Mouse (Mus musculus) liver, embryonic 15.5 days (tissue): ENCODE measurements around the gene Gm40193. TPM values are rescaled to one million over a fixed set of nuclear protein-coding genes. Genes with fewer than 3 reads are reported as not detected.
"Not testable (repeated sequence)": the region's sequence is repeated elsewhere in the genome, so short reads cannot be mapped to it uniquely, and the experiment has no call there.

Experiments used
- ATAC-seq: fragments of 200-750 bp; cut with Nextera tagmentation; 2 replicates; pipeline ENCODE4 v1.8.0; 2017; ENCODE audit warnings: moderate number of reproducible peaks, mild to moderate bottlenecking, moderate library complexity; ENCODE audit not compliant: insufficient read depth
- H3K27ac ChIP-seq: fragments of 300-500 bp; sonication (generic); replicated peaks from 2 replicates; pipeline ENCODE4 v1.5.1; 2015; ENCODE audit warnings: mild to moderate bottlenecking, inconsistent platforms
- H3K27me3 ChIP-seq: fragments of 300-500 bp; sonication (generic); 2 replicates; pipeline ENCODE4 v1.6.1; 2015; ENCODE audit warnings: mild to moderate bottlenecking, inconsistent platforms
- H3K36me3 ChIP-seq: fragments of 300-500 bp; sonication (generic); replicated peaks from 2 replicates; pipeline ENCODE4 v1.6.1; 2015; ENCODE audit warnings: moderate library complexity, mild to moderate bottlenecking, inconsistent platforms
- H3K4me1 ChIP-seq: fragments of 300-500 bp; sonication (generic); replicated peaks from 2 replicates; pipeline ENCODE4 v1.6.1; 2015; ENCODE audit warnings: inconsistent platforms
- H3K4me2 ChIP-seq: fragments of 300-500 bp; sonication (generic); 2 replicates; pipeline ENCODE4 v1.6.1; 2015; ENCODE audit warnings: moderate library complexity, mild to moderate bottlenecking, inconsistent platforms
- H3K4me3 ChIP-seq: fragments of 300-500 bp; sonication (generic); replicated peaks from 2 replicates; pipeline ENCODE4 v1.5.1; 2015; ENCODE audit warnings: mild to moderate bottlenecking, inconsistent platforms
- H3K9ac ChIP-seq: fragments of 300-500 bp; sonication (generic); 2 replicates; pipeline ENCODE4 v1.6.1; 2015; ENCODE audit warnings: moderate library complexity, mild to moderate bottlenecking, inconsistent platforms
- H3K9me3 ChIP-seq: fragments of 300-500 bp; sonication (generic); replicated peaks from 2 replicates; pipeline ENCODE4 v1.6.1; 2016; ENCODE audit warnings: inconsistent platforms
- WGBS: fragments of 180-500 bp; shearing (Covaris S2); methylation state at CpG from one replicate; pipeline ENCODE4 v1.1.7; 2015; ENCODE audit warnings: mixed read lengths; ENCODE audit not compliant: insufficient replicate concordance; 5-methylcytosine and 5-hydroxymethylcytosine counted together
- polyA plus RNA-seq: library from polyadenylated mRNA; unstranded; fragments of >200 nt; fragmentation: Nextera tagmentation; extraction: Ambion mirVana; gene quantifications from 2 replicates; pipeline ENCODE4 v1.2.1, GENCODE M21; 2015

Gm40193 gene
- polyA plus RNA-seq, 1 experiment from 2014 or later, result not detected

DNA sequence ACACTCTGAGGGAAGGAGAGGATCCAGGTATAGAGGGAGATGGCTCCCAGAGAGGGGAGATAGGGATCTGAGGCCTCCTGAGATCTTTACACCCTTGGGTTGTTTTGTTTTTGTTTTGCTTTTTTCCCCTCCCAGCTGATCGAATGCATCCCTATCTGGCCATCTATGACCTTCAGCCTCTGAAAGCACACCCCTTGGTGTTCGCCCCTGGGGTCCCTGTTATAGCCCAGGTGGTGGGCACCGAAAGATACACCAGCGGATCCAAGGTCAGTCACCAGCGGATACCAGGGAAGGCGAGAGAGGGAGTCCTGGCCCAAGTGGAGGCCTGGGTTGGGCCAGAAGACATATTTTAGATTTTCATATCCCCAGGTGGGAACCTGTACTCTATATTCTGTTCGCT, 8.2 kb upstream of the Gm40193 start:
- 63% methylated on average over 7 of the region's 7 CpGs for WGBS
- peak overlapping the region; percentile 71 for H3K4me2 ChIP-seq
- no peak overlapping the region for H3K27ac ChIP-seq
- H3K4me1 ChIP-seq, result peaks cover 16% of the 10 kb centered on the region
- no peak for ATAC-seq
- no peaks in the 10 kb centered on the region for H3K36me3 ChIP-seq
- no peak overlapping the region for H3K9ac ChIP-seq
- H3K9me3 ChIP-seq, result no peaks in the 10 kb centered on the region
- H3K4me3 ChIP-seq, result peak overlapping the region; percentile 59
- peaks cover 53% of the 10 kb centered on the region for H3K27me3 ChIP-seq

DNA sequence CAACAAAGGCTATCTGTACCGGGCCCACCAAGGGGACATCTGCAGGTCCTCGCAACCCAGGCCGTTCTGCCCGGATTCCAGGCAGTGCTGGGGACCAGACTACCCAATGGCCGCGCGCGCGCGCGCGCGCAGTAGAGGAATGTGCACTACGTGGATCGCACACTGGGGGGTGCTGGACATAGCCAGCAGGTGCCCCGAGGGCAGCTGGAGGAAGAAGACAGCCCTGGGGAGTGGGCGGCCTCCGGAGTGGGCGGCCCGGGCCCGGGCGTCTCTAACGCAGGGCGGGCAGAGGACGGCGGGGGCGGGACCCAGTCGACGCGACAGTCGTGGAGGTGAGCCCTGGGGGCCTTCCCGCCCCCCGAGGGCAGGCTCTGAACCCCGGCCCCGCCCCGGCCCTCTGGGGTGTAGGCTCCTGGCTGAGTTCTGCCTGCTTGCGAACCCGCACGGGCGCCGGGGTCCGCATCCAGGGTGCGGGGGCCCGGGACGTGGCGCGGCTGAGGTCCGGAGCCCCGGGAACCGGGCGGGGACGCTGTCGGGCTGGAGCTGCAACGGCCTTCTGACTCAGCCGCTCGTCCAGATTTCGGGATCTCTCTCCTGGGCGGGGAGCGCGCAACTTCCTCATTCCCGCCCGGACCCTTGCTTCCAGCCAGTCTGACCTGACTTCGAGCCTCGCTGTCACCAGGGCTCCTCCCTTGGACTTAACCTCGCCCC, 7.3 kb upstream of the Gm40193 start, which contains the start of gene Pld2:
Gene Pld2, plus strand, starts transcription at position 188 of the 711 bp plus-strand sequence.
- Histone ChIP-seq H3K27ac (peak within 1 kb of the TSS; percentile 51), H3K36me3 (no peaks in the 10 kb centered on the region), H3K9ac (no peak within 1 kb of the TSS), H3K9me3 (no peaks in the 10 kb centered on the region), H3K27me3 (peaks cover 53% of the 10 kb centered on the region), H3K4me3 (peak within 1 kb of the TSS; percentile 59), H3K4me1 (peaks cover 16% of the 10 kb centered on the region), H3K4me2 (peak within 1 kb of the TSS; percentile 71)
- ATAC-seq, result peak; percentile 94
- under 1% methylated on average over 62 of the region's 65 CpGs for WGBS

DNA sequence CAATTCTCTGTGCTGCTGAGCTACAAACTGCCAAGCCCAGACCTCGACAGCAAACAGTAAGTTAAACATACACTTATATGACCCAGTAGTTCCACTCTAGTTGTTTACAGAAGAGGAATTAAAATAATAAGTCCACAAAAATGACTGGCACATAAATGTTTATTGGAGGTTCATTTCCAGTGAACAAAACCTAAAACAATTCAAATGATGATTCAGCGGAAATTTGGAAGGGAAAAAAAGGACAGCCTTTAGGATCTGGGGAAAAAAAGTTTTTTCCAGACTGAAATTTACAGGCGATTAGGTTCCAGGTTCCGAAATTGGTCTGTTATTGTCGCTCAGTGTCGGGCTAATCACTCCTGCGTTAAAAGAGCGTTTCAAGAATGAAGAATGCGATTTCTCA, 6.7 kb upstream of the Gm40193 start:
- Histone ChIP-seq H3K4me3 (peak overlapping the region; percentile 59), H3K4me1 (peaks cover 16% of the 10 kb centered on the region), H3K27ac (0 out of 2 replicates have a peak overlapping the region, but pooled peaks have one; percentile 31), H3K9me3 (no peaks in the 10 kb centered on the region), H3K36me3 (no peaks in the 10 kb centered on the region), H3K27me3 (peaks cover 53% of the 10 kb centered on the region), H3K4me2 (peak overlapping the region; percentile 71), H3K9ac (no peak overlapping the region)
- WGBS, result 13% methylated on average over 9 of the region's 9 CpGs
- ATAC-seq, result no peak

DNA sequence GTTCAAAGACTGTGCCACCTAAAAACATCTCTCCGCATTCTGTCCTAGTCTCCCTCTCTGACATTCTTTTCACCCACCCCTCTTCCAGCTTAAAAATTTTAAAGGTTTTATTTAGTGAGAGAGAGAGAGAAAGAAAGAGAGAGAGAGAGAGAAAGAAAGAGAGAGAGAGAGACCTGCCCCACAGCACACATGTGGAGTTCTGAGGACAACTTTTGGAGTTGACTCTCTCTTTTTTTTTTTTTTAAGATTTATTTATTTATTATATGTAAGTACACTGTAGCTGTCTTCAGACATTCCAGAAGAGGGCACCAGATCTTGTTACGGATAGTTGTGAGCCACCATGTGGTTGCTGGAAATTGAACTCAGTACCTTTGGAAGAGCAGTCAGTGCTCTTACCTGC, 1.7 kb downstream of the Gm40193 start:
- 62% methylated on average over 2 of the region's 2 CpGs for WGBS
- not testable (repeated sequence) for ATAC-seq, H3K4me2 ChIP-seq, H3K27ac ChIP-seq, H3K9me3 ChIP-seq, H3K27me3 ChIP-seq, H3K4me3 ChIP-seq, H3K9ac ChIP-seq, H3K4me1 ChIP-seq
- peaks cover 26% of the 10 kb centered on the region for H3K36me3 ChIP-seq

DNA sequence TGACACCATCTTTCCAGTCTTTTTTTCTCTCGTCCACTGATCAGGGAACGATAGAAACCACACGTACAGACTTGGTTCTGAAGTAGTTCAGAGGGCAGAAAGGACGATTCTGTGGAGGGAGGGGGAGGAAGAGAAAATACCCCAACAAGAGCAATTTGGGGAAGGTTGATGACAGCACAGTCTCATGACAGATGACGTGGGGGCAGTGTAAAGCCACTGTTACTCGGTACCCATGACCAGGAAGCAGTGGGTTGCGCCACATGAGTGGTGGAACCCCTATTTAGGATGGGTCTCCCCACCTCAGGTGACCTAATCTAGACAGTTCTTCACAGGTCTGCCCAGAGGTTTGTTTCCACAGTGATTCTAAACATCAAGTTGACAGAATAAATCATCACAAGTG, 4.1 kb downstream of the Gm40193 start:
- WGBS, result 70% methylated on average over 7 of the region's 7 CpGs
- H3K27me3 ChIP-seq, result no peaks in the 10 kb centered on the region
- ATAC-seq, result no peak
- no peak overlapping the region for H3K4me2 ChIP-seq
- no peak overlapping the region for H3K27ac ChIP-seq
- H3K9me3 ChIP-seq, result no peaks in the 10 kb centered on the region
- no peak overlapping the region for H3K4me3 ChIP-seq
- H3K4me1 ChIP-seq, result peaks cover 19% of the 10 kb centered on the region
- peaks cover 28% of the 10 kb centered on the region for H3K36me3 ChIP-seq
- no peak overlapping the region for H3K9ac ChIP-seq

DNA sequence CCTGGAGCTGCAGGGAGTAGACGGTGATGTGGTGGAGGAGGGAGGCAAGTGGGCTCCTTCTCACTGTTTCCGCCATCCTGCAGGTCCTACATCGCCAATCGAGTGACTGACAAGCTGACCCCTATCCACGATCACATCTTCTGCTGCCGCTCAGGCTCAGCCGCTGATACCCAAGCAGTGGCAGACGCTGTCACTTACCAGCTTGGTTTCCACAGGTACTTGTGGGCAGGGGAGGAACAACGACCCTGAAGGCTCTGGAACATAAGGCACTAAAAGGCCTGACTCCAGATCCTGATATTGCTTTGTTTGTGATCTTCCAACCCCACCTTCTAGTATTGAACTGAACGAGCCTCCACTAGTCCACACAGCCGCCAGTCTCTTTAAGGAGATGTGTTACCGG, 6.5 kb downstream of the Gm40193 start:
- Histone ChIP-seq H3K27me3 (no peaks in the 10 kb centered on the region), H3K4me2 (peak overlapping the region; percentile 74), H3K27ac (0 out of 2 replicates have a peak overlapping the region, but pooled peaks have one; percentile 9), H3K4me1 (peaks cover 19% of the 10 kb centered on the region), H3K4me3 (peak overlapping the region; percentile 81), H3K9ac (peak overlapping the region; percentile 76), H3K9me3 (no peaks in the 10 kb centered on the region), H3K36me3 (peaks cover 28% of the 10 kb centered on the region)
- ATAC-seq, result no peak
- 74% methylated on average over 12 of the region's 12 CpGs for WGBS

DNA sequence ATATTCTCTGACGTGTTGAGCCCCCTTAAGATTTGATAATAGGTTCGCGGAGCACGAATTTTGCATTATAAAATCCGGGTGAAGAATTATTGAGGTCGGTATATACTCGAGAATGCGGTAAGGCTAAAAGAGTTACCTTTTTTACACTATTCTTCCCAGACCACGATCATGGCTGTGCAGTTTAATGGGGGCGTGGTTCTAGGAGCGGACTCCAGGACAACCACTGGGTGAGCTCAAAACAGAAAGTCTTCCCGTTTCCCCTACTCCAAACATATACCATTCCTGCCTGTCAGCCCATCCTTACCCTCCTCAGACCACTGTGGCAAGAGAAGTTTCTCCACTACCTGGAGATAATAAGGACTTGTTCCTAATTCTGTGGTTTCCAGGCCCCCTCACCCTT, 7.0 kb downstream of the Gm40193 start:
- H3K27me3 ChIP-seq, result peaks cover 2% of the 10 kb centered on the region
- H3K9me3 ChIP-seq, result no peaks in the 10 kb centered on the region
- H3K4me2 ChIP-seq, result peak overlapping the region; percentile 74
- H3K36me3 ChIP-seq, result peaks cover 28% of the 10 kb centered on the region
- peak overlapping the region; percentile 81 for H3K4me3 ChIP-seq
- H3K27ac ChIP-seq, result peak overlapping the region; percentile 68
- ATAC-seq, result peak; percentile 21; the same call in 1 of the 2 replicates
- H3K9ac ChIP-seq, result peak overlapping the region; percentile 76
- H3K4me1 ChIP-seq, result peaks cover 20% of the 10 kb centered on the region
- WGBS, result 1% methylated on average over 12 of the region's 12 CpGs

DNA sequence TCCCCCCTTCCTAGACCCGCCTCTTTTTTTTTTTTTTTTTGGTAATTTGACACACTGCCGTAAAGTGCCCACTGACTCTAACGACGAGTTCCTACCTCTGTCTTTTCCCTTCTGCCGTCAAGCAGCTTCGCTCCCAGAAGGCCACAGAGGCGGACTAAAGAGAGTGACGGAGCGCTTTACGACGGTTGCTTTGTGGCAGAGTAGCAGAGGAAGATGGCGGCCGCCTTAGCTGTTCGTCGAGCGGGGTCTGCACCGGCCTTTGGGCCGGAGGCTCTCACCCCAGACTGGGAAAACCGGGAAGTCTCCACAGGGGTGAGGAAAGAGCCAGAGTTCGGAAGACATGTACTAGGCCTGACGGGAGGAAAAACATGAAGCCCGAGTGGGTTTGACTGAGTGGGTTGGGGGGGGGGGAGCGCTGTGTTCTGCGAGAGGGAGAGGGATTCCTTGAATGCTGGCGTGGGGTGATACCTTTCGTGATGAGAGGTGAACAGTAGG, 7.5 kb downstream of the Gm40193 start, which contains the start of gene Psmb6:
Gene Psmb6, plus strand, starts transcription at position 184 of the 495 bp plus-strand sequence.
- no peaks in the 10 kb centered on the region for H3K9me3 ChIP-seq
- WGBS, result under 1% methylated on average over 25 of the region's 26 CpGs
- H3K27ac ChIP-seq, result peak within 1 kb of the TSS; percentile 68
- peaks cover 22% of the 10 kb centered on the region for H3K4me1 ChIP-seq
- peak within 1 kb of the TSS; percentile 81 for H3K4me3 ChIP-seq
- peak within 1 kb of the TSS; percentile 76 for H3K9ac ChIP-seq
- ATAC-seq, result peak; percentile 89
- peaks cover 28% of the 10 kb centered on the region for H3K36me3 ChIP-seq
- H3K27me3 ChIP-seq, result peaks cover 7% of the 10 kb centered on the region
- peak within 1 kb of the TSS; percentile 74 for H3K4me2 ChIP-seq

DNA sequence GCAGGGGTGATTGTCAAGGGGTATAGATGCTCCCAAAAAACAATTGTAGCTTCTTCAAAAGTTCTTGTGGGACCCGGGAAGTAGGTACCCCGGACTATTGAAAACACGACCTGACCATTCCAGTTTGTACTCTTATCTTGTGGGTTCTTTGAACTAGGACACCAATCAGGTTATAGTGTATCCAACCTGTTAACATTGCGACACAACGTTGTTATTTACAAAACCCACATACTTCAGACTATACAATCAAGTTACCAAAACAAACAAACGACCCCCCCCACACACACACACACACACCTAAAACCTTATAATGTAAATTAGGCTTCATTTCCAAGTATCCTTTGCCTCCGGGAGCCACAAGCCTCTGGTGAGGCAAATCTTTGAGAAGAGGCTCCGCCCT, 8.0 kb downstream of the Gm40193 start:
- Histone ChIP-seq H3K4me3 (peak overlapping the region; percentile 81), H3K27ac (peak overlapping the region; percentile 66), H3K9ac (peak overlapping the region; percentile 22; the same call in 1 of the 2 replicates), H3K4me1 (peaks cover 27% of the 10 kb centered on the region), H3K4me2 (peak overlapping the region; percentile 74), H3K27me3 (peaks cover 11% of the 10 kb centered on the region), H3K36me3 (peaks cover 28% of the 10 kb centered on the region), H3K9me3 (no peaks in the 10 kb centered on the region)
- ATAC-seq, result peak; percentile 45
- 2% methylated on average over 8 of the region's 8 CpGs for WGBS

DNA sequence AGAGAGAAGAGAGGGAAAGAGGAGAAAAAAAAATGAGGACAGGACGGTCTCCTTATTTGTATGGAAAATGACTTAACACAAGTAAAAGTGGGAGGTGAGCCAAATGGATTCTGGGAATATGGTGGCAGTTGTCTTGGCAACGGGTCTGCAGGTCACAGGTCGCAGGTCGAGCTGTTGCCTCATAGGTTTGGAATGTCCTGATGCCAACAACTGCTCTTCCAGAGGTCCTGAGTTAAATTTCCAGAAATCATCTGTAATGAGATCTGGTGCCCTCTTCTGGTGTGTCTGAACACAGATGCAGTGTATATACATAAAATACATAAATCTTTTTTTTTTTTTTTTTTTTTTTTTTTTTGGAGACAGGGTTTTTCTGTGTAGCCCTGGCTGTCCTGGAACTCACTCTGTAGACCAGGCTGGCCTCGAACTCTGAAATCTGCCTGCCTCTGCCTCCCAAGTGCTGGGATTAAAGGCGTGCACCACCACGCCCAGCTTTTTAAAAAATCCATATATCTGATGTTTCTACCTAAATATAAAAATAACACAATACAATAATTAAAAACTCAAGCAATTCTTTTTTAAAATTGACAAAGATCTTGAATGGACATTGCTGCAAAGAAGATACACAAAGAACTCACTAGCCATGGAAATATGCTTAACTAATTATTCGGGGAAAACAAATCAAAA, 9.3 kb downstream of the Gm40193 start:
- not testable (repeated sequence) for H3K27ac ChIP-seq, ATAC-seq, H3K9ac ChIP-seq, H3K4me3 ChIP-seq, H3K9me3 ChIP-seq, H3K4me2 ChIP-seq
- WGBS, result 72% methylated on average over 8 of the region's 8 CpGs
- Histone ChIP-seq H3K36me3 (peaks cover 26% of the 10 kb centered on the region), H3K4me1 (peaks cover 38% of the 10 kb centered on the region), H3K27me3 (peaks cover 14% of the 10 kb centered on the region)

DNA sequence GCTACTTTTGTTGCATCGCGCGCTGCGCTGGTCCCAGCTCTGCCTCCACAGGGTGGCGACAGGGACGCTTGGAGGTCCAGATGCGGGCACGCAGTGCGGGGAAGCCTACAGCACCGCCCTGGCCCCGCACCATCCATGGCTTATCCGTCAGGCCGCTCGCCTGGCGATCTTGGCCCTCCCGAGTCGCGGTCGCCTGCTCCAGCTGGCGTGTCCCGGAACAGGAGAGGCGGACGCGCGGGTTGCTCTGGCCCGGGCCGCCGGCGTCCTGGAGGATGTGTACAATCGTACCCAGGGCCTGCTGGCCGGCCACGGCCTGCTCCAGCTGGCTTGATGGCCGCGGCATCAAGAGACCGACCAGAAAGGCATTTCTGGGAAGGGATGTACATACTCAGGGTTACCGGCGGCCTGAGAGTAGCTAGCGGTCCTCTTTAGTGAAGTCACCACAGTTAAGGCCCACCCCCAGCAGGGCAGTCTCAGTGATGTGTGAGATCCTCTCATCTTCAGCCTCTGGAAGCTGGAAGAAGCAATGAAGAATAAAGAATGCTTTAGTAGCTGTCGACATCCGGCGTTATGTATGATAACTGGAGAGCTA, 12.5 kb downstream of the Gm40193 start:
- Histone ChIP-seq H3K27ac (peak overlapping the region; percentile 20), H3K9me3 (no peaks in the 10 kb centered on the region), H3K4me3 (peak overlapping the region; percentile 42), H3K9ac (peak overlapping the region; percentile 15; the same call in 1 of the 2 replicates), H3K36me3 (no peaks in the 10 kb centered on the region), H3K27me3 (peaks cover 14% of the 10 kb centered on the region), H3K4me1 (peaks cover 30% of the 10 kb centered on the region), H3K4me2 (peak overlapping the region; percentile 57)
- ATAC-seq, result 0 out of 2 replicates have a peak, but pooled peaks have one; percentile 3
- WGBS, result 30% methylated on average over 41 of the region's 41 CpGs
